Mouse (Mus musculus): ENCODE data around the gene Ddx18. TPM values are rescaled to one million over a fixed set of nuclear protein-coding genes. Genes with fewer than 3 reads are reported as not detected.

The Ddx18 gene
- polyA plus RNA-seq, 1 experiment from 2014 or later, result 52.9 TPM

DNA sequence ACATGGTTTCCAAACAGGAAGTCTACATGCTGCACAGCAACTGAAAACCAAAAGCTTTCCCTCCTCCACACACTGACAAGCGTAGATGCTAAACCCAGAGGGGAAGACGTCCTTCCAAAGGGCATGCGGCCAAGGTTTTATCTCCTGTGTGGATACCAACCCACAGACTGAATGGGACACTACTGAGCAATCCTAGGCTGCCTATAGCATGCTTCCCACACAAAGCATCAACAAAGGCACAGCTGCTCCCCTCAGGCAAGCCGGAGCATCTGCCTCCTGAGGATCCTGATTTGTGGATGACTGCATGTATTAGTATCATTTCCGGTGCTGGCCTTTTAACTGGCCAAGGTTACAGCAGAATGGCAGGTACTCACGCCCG is 16.3 kb downstream of the Ddx18 start:
- ATAC-seq (ENCODE audit: low FRiP score), result no peak; the same call in 1 of the 2 replicates
- Histone ChIP-seq H3K36me3 (peaks cover 68% of the 10 kb centered on the region), H3K9me3 (no peaks in the 10 kb centered on the region), H3K27me3 (no peaks in the 10 kb centered on the region), H3K9ac (no peak overlapping the region), H3K27ac (no peak overlapping the region), H3K4me2 (no peak overlapping the region), H3K4me1 (replicated peaks) (no peaks in the 10 kb centered on the region), H3K4me3 (no peak overlapping the region)
- 77% methylated on average over 7 of the region's 7 CpGs for WGBS

DNA sequence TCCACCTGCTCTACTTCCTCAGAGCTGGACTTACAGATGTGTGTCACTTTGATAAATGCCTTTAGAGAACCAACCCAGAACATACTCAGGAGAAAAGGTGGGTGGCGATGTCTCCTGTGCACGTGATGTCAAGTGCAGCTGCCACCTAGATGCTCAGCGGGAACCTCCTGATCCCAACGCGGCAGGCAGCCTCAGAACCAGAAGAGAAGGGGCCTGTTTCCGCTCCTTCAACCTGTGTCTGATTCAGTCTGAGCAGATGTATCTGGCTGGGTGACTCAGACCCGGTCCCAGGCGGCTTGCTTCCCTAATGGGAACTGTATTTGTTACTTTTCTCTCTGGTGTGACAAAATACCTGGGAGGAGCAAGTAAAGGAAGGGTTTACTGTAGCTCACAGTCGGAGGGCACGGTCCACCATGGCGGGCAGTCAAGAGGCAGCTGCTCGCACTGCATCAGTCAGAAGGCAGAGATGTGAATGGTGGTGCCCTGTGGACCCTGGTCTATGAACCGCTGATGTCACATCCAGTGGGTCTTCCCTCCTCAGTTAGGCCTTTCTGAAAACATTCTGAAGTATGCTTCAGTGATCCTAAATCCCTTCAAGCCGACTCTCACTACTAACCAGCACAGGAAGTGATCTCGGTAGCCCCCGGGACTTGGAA is 16.9 kb downstream of the Ddx18 start:
- Histone ChIP-seq H3K9me3 (no peaks in the 10 kb centered on the region), H3K4me3 (no peak overlapping the region), H3K27ac (no peak overlapping the region), H3K9ac (no peak overlapping the region), H3K4me2 (no peak overlapping the region), H3K36me3 (peaks cover 63% of the 10 kb centered on the region), H3K27me3 (no peaks in the 10 kb centered on the region), H3K4me1 (replicated peaks) (no peaks in the 10 kb centered on the region)
- no peak for ATAC-seq (ENCODE audit: low FRiP score)
- 85% methylated on average over 16 of the region's 16 CpGs for WGBS

- H3K9me3 ChIP-seq, result no peaks in the 10 kb centered on the region
- no peak for ATAC-seq (ENCODE audit: low FRiP score)
- H3K4me1 ChIP-seq (replicated peaks), result no peaks in the 10 kb centered on the region
- no peak overlapping the region for H3K4me2 ChIP-seq
- no peaks in the 10 kb centered on the region for H3K27me3 ChIP-seq
- H3K4me3 ChIP-seq, result no peak overlapping the region
- no peak overlapping the region for H3K27ac ChIP-seq
- H3K9ac ChIP-seq, result no peak overlapping the region
- H3K36me3 ChIP-seq, result peaks cover 48% of the 10 kb centered on the region
- whole genome bisulfite sequencing, result 74% methylated on average over 4 of the region's 4 CpGs
Observed at GRCm38 (mm10) chr1:121549456-121549855, 18.3 kb downstream of the Ddx18 start.

DNA sequence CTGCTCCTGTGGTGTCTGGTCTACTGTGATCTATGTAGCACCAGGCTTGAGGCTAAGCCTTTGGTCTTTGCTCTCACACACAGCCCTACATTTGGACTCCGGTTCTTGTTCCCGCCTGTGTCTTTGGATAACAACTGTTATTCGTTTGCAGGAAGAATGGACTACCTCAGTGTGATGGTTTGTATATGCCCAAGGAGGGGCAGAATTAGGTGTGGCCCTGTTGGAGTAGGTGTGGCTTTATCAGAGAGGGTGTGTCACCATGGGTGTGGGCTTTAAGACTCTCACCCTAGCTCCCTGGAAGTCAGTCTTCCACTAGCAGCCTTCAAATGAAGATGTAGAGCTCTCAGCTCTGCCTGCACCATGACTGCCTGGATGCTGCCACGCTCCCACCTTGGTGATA is 19.1 kb downstream of the Ddx18 start:
- no peak overlapping the region for H3K9ac ChIP-seq
- H3K4me1 ChIP-seq (replicated peaks), result no peaks in the 10 kb centered on the region
- no peaks in the 10 kb centered on the region for H3K27me3 ChIP-seq
- no peaks in the 10 kb centered on the region for H3K9me3 ChIP-seq
- H3K27ac ChIP-seq, result no peak overlapping the region
- WGBS, result 94% methylated on average over 4 of the region's 4 CpGs
- no peak overlapping the region for H3K4me2 ChIP-seq
- ATAC-seq (ENCODE audit: low FRiP score), result no peak
- H3K36me3 ChIP-seq, result peaks cover 42% of the 10 kb centered on the region
- H3K4me3 ChIP-seq, result no peak overlapping the region

GRCm38 (mm10) chr1:121546844-121547243 is 20.9 kb downstream of the Ddx18 start:
- Histone ChIP-seq H3K9me3 (no peaks in the 10 kb centered on the region), H3K27ac (no peak overlapping the region), H3K4me1 (replicated peaks) (no peaks in the 10 kb centered on the region), H3K9ac (no peak overlapping the region), H3K4me2 (no peak overlapping the region), H3K27me3 (no peaks in the 10 kb centered on the region), H3K4me3 (no peak overlapping the region), H3K36me3 (peaks cover 26% of the 10 kb centered on the region)
- 92% methylated on average over 2 of the region's 2 CpGs for WGBS
- no peak for ATAC-seq (ENCODE audit: low FRiP score)

- no peak overlapping the region for H3K4me2 ChIP-seq
- ATAC-seq (ENCODE audit: low FRiP score), result no peak
- 79% methylated on average over 8 of the region's 8 CpGs for WGBS
Observed at GRCm38 (mm10) chr1:121540361-121540760, 27.4 kb downstream of the Ddx18 start.

GRCm38 (mm10) chr1:121531439-121531838 is 36.4 kb downstream of the Ddx18 start:
- no peak overlapping the region for H3K9ac ChIP-seq
- ATAC-seq (ENCODE audit: low FRiP score), result no peak
- H3K36me3 ChIP-seq, result no peaks in the 10 kb centered on the region
- no peak overlapping the region for H3K4me2 ChIP-seq
- peaks cover 37% of the 10 kb centered on the region for H3K27me3 ChIP-seq
- H3K9me3 ChIP-seq, result no peaks in the 10 kb centered on the region
- no peak overlapping the region for H3K4me3 ChIP-seq
- H3K4me1 ChIP-seq (replicated peaks), result peaks cover 17% of the 10 kb centered on the region
- H3K27ac ChIP-seq, result no peak overlapping the region
- WGBS, result 78% methylated on average over 7 of the region's 7 CpGs

More at GRCm38 (mm10) chr1:121540361-121540760, 27.4 kb downstream of the Ddx18 start:
- no peak overlapping the region for H3K27ac ChIP-seq
- H3K4me1 ChIP-seq (replicated peaks), result no peaks in the 10 kb centered on the region
- no peaks in the 10 kb centered on the region for H3K27me3 ChIP-seq
- no peaks in the 10 kb centered on the region for H3K36me3 ChIP-seq
- H3K4me3 ChIP-seq, result no peak overlapping the region
- H3K9ac ChIP-seq, result no peak overlapping the region
- H3K9me3 ChIP-seq, result no peaks in the 10 kb centered on the region

GRCm38 (mm10) chr1:121529286-121529685 is 38.5 kb downstream of the Ddx18 start:
- Histone ChIP-seq H3K27me3 (peaks cover 47% of the 10 kb centered on the region), H3K4me1 (replicated peaks) (peaks cover 17% of the 10 kb centered on the region), H3K27ac (no peak overlapping the region), H3K36me3 (no peaks in the 10 kb centered on the region), H3K4me2 (no peak overlapping the region), H3K9ac (no peak overlapping the region), H3K9me3 (no peaks in the 10 kb centered on the region), H3K4me3 (no peak overlapping the region)
- 84% methylated on average over 6 of the region's 6 CpGs for WGBS
- ATAC-seq (ENCODE audit: low FRiP score), result no peak

DNA sequence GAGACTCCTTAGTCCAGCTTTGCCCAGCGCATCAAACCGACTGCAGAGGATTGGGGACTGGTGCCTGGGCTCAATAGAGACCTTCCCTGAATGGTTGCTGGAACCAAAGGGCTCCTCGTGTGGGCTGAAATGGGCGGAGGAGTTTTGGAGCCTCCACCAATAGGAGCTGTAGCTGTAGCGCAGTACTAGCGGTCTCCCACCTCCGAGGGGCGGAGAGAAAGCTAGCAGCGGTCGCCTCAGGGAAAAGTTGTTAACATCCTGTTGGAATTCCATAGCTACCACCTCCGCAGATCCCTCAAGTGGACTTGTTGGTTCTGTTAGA is 39.4 kb downstream of the Ddx18 start, which contains the start of gene Htr5b:
Htr5b (minus strand) TSS at position 67 of the 322 bp plus-strand sequence.
- Histone ChIP-seq H3K9me3 (no peaks in the 10 kb centered on the region), H3K9ac (peak within 1 kb of the TSS; percentile 49; the same call in 1 of the 2 replicates), H3K27me3 (peaks cover 47% of the 10 kb centered on the region), H3K4me2 (peak within 1 kb of the TSS; percentile 65), H3K27ac (no peak within 1 kb of the TSS), H3K4me3 (peak within 1 kb of the TSS; percentile 38), H3K36me3 (no peaks in the 10 kb centered on the region), H3K4me1 (replicated peaks) (peaks cover 17% of the 10 kb centered on the region)
- 4% methylated on average over 11 of the region's 11 CpGs for WGBS
- peak; percentile 88 for ATAC-seq (ENCODE audit: low FRiP score)

DNA sequence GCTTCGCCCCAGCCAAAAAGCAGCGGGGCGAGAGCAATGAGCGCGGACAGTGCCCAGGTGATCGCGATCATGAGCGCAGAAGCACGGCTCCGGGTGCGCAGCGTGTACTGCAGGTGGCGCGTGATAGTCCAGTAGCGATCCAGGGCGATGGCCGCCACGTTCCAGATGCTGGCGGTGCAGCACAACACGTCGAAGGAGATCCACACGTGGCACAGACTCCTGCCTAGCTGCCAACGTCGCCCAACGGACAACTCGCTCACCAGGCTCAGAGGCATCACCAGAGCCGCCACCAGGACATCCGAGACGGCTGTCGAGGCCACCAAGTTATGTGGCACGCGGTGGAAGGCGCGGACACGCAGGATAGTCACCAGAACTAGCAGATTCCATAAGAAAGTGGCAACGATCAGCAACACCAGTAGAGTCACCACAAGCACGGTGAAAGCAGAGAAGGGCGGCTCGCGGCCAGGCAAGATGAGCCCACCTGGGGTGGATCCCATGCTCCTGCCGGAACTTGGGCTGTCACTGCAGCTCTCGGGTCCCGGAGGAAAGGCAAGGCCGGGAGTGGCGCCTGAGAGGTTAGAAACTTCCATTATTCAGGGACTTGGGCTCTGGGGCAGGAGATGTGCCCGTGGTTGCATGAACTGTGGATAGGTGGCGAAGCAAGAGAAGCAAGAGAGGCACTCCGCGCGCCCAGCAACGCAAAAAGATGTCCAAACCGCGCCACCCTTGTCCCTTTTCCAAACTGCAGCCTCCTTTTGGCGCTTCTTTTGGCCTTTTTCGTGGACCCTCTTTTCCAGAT is 40.0 kb downstream of the Ddx18 start:
- no peak overlapping the region for H3K27ac ChIP-seq
- peak; percentile 59 for ATAC-seq (ENCODE audit: low FRiP score)
- H3K9me3 ChIP-seq, result no peaks in the 10 kb centered on the region
- peaks cover 47% of the 10 kb centered on the region for H3K27me3 ChIP-seq
- peak overlapping the region; percentile 38 for H3K4me3 ChIP-seq
- 12% methylated on average over 55 of the region's 55 CpGs for WGBS
- peaks cover 17% of the 10 kb centered on the region for H3K4me1 ChIP-seq (replicated peaks)
- H3K36me3 ChIP-seq, result no peaks in the 10 kb centered on the region
- peak overlapping the region; percentile 49; the same call in 1 of the 2 replicates for H3K9ac ChIP-seq
- H3K4me2 ChIP-seq, result peak overlapping the region; percentile 65

GRCm38 (mm10) chr1:121527061-121527460 is 40.7 kb downstream of the Ddx18 start:
- Histone ChIP-seq H3K9ac (peak overlapping the region; percentile 49; the same call in 1 of the 2 replicates), H3K27me3 (peaks cover 47% of the 10 kb centered on the region), H3K4me1 (replicated peaks) (peaks cover 17% of the 10 kb centered on the region), H3K36me3 (no peaks in the 10 kb centered on the region), H3K27ac (no peak overlapping the region), H3K4me2 (peak overlapping the region; percentile 65), H3K9me3 (no peaks in the 10 kb centered on the region), H3K4me3 (peak overlapping the region; percentile 38)
- 59% methylated on average over 17 of the region's 17 CpGs for WGBS
- 0 out of 2 replicates have a peak, but pooled peaks have one; percentile 21 for ATAC-seq (ENCODE audit: low FRiP score)

DNA sequence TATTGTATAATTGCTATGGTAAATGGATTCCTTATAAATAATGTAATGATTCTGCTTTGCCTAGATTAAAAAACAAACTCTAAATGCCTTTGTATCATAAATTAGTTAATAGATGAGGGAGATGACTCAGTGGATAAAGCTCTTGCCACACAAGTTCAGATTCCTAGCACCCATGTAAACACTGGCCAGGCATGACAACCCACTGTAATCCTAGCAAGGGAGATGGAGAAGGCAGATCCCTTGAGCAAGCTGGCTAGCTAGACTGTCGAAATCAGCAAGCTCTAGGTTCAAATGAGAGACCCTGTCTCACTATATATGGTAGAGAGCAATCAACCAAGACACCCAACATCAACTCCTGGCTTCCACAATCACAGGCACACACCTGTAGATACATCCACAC is 49.2 kb downstream of the Ddx18 start:
- Histone ChIP-seq H3K27ac (no peak overlapping the region), H3K4me3 (no peak overlapping the region), H3K4me1 (replicated peaks) (no peaks in the 10 kb centered on the region), H3K27me3 (no peaks in the 10 kb centered on the region), H3K9me3 (no peaks in the 10 kb centered on the region), H3K4me2 (no peak overlapping the region), H3K9ac (no peak overlapping the region), H3K36me3 (no peaks in the 10 kb centered on the region)
- no peak for ATAC-seq (ENCODE audit: low FRiP score)
- WGBS, result 95% methylated on average over 1 of the region's 1 CpGs
